In the genomic region with DNA sequence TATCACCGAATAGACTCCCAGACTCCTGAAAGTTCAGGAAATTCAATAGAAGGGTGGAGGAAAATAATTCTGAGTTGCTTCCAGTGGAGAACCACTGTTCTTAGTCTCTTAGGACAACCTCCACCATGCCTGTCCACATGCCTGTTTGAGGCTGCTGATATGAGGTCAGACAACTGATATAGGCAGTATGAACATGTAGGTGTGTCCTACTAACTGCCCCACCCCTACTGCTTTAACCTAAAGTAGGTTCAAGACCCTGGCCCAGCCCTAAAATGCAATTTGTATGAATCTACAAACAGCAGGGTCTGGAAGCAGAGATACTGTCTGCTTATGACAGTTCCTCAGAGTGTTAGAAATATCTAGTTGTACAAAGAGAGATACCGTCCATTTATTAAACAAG, we compare ENCODE assay signal across 11 mouse cellular contexts. TPM values are rescaled to one million over a fixed set of nuclear protein-coding genes. Genes with fewer than 3 reads are reported as not detected.
DNase-seq lines count a peak whose midpoint lies in the region; ATAC-seq and TF ChIP-seq lines count a peak whose summit lies in the region.
"Had no signal": no experiment of that assay in that cellular context is flagged by ENCODE, and none has a peak within 500 bp of the region (broad histone marks: within the 10 kb centered on the region; RNA-seq: fewer than 3 reads in every experiment).

No protein-coding gene starts in this region.

- no peak for ATAC-seq in heart, embryonic 16.5 days (replicated peaks; ENCODE audit: extremely low read depth, insufficient read depth, low FRiP score)
- peak; percentile 22 for ATAC-seq in embryonic facial prominence, embryonic 11.5 days (replicated peaks; ENCODE audit: insufficient number of reproducible peaks, low FRiP score, low TSS enrichment, low read depth)
- peak; percentile 23; the same call in 1 of the 2 replicates for ATAC-seq in hindbrain, embryonic 15.5 days (ENCODE audit: low FRiP score, low read depth)
- no peak for ATAC-seq in midbrain, embryonic 14.5 days (ENCODE audit: low FRiP score, low TSS enrichment)
- no peak for ATAC-seq in lung, postnatal 0 days

- DNase-seq in heart, adult 8-10 months (ENCODE audit: low spot score), result no peak
- DNase-seq in embryonic facial prominence, embryonic 11.5 days (ENCODE audit: low spot score), result no peak
- DNase-seq in midbrain, embryonic 14.5 days, result no peak
- DNase-seq in lung, postnatal 0 days (ENCODE audit: low spot score), result no peak
- DNase-seq in embryo, embryonic 11 days, result no peak
- DNase-seq in adrenal gland, adult 18-20 months (ENCODE audit: low spot score in 2 of 2), result no peak

- no peak overlapping the region for H3K9ac ChIP-seq in heart, embryonic 16.5 days (ENCODE audit: low read length)
- no peak overlapping the region for H3K9ac ChIP-seq in embryonic facial prominence, embryonic 11.5 days (replicated peaks; ENCODE audit: low read length)
- no peak overlapping the region for H3K9ac ChIP-seq in hindbrain, embryonic 15.5 days
- H3K9ac ChIP-seq in midbrain, embryonic 14.5 days (replicated peaks; ENCODE audit: low read length), result no peak overlapping the region
- no peak overlapping the region for H3K9ac ChIP-seq in lung, postnatal 0 days (replicated peaks; ENCODE audit: low read depth)

- no peak overlapping the region for H3K27ac ChIP-seq in heart, embryonic 16.5 days (ENCODE audit: low read length)
- no peak overlapping the region for H3K27ac ChIP-seq in embryonic facial prominence, embryonic 11.5 days (replicated peaks; ENCODE audit: low read depth, low read length)
- H3K27ac ChIP-seq in hindbrain, embryonic 15.5 days (replicated peaks), result no peak overlapping the region
- H3K27ac ChIP-seq in midbrain, embryonic 14.5 days (replicated peaks; ENCODE audit: low read depth, low read length), result no peak overlapping the region
- H3K27ac ChIP-seq in lung, postnatal 0 days (ENCODE audit: low read length), result no peak overlapping the region

- no peak overlapping the region for H3K4me2 ChIP-seq in heart, embryonic 16.5 days (ENCODE audit: low read depth, low read length)
- H3K4me2 ChIP-seq in embryonic facial prominence, embryonic 11.5 days (ENCODE audit: low read depth, low read length), result no peak overlapping the region
- no peak overlapping the region for H3K4me2 ChIP-seq in hindbrain, embryonic 15.5 days
- H3K4me2 ChIP-seq in midbrain, embryonic 14.5 days (ENCODE audit: low read length), result no peak overlapping the region
- H3K4me2 ChIP-seq in lung, postnatal 0 days (replicated peaks; ENCODE audit: low read depth, low read length), result no peak overlapping the region

- H3K4me1 ChIP-seq in heart, embryonic 16.5 days (ENCODE audit: control insufficient read depth, insufficient read depth, low read length), result peaks cover 12% of the 10 kb centered on the region
- H3K4me1 ChIP-seq in embryonic facial prominence, embryonic 11.5 days (ENCODE audit: control insufficient read depth, insufficient read depth, low read length), result no peaks in the 10 kb centered on the region
- peaks cover 22% of the 10 kb centered on the region for H3K4me1 ChIP-seq in hindbrain, embryonic 15.5 days (replicated peaks)
- peaks cover 13% of the 10 kb centered on the region for H3K4me1 ChIP-seq in midbrain, embryonic 14.5 days (ENCODE audit: control insufficient read depth, insufficient read depth, low read length)
- peaks cover 8% of the 10 kb centered on the region; the same call in 1 of the 2 replicates for H3K4me1 ChIP-seq in lung, postnatal 0 days (ENCODE audit: insufficient read depth, low read depth, low read length)

- peak overlapping the region; percentile 84; the same call in 1 of the 2 replicates for H3K4me3 ChIP-seq in heart, embryonic 16.5 days (ENCODE audit: low read length)
- H3K4me3 ChIP-seq in embryonic facial prominence, embryonic 11.5 days (ENCODE audit: low read depth, low read length), result no peak overlapping the region; the same call in 1 of the 2 replicates
- H3K4me3 ChIP-seq in hindbrain, embryonic 15.5 days, result no peak overlapping the region; the same call in 1 of the 2 replicates
- H3K4me3 ChIP-seq in midbrain, embryonic 14.5 days (replicated peaks; ENCODE audit: low read depth, low read length), result 0 out of 2 replicates have a peak overlapping the region, but pooled peaks have one; percentile 87
- H3K4me3 ChIP-seq in lung, postnatal 0 days (ENCODE audit: low read depth, low read length), result no peak overlapping the region

- peaks cover 47% of the 10 kb centered on the region for H3K36me3 ChIP-seq in heart, embryonic 16.5 days (ENCODE audit: control insufficient read depth, insufficient read depth)
- peaks cover 15% of the 10 kb centered on the region for H3K36me3 ChIP-seq in embryonic facial prominence, embryonic 11.5 days (replicated peaks; ENCODE audit: control insufficient read depth, insufficient read depth, low read depth, low read length)
- peaks cover 53% of the 10 kb centered on the region for H3K36me3 ChIP-seq in hindbrain, embryonic 15.5 days
- H3K36me3 ChIP-seq in midbrain, embryonic 14.5 days (ENCODE audit: control insufficient read depth, insufficient read depth, low read length), result peaks cover 62% of the 10 kb centered on the region
- H3K36me3 ChIP-seq in lung, postnatal 0 days (ENCODE audit: insufficient read depth, low read length), result peaks cover 40% of the 10 kb centered on the region

- WGBS in heart, embryonic 16.5 days, result 59% methylated on average over 2 of the region's 2 CpGs
- WGBS in embryonic facial prominence, embryonic 11.5 days, result 64% methylated on average over 2 of the region's 2 CpGs
- 67% methylated on average over 2 of the region's 2 CpGs for WGBS in hindbrain, embryonic 15.5 days
- WGBS in midbrain, embryonic 14.5 days, result 64% methylated on average over 2 of the region's 2 CpGs
- 57% methylated on average over 2 of the region's 2 CpGs for WGBS in lung, postnatal 0 days

- no peaks in the 10 kb centered on the region for H3K27me3 ChIP-seq in heart, embryonic 16.5 days (ENCODE audit: control insufficient read depth, insufficient read depth, low read length)
- no peaks in the 10 kb centered on the region for H3K27me3 ChIP-seq in embryonic facial prominence, embryonic 11.5 days (ENCODE audit: control insufficient read depth, insufficient read depth, low read length)
- H3K27me3 ChIP-seq in hindbrain, embryonic 15.5 days, result no peaks in the 10 kb centered on the region
- H3K27me3 ChIP-seq in midbrain, embryonic 14.5 days (ENCODE audit: control insufficient read depth, insufficient read depth, low read length), result no peaks in the 10 kb centered on the region
- H3K27me3 ChIP-seq in lung, postnatal 0 days (replicated peaks; ENCODE audit: insufficient read depth, low read length), result no peaks in the 10 kb centered on the region

- no peak for TF ChIP-seq EP300 in lung, postnatal 0 days (IDR thresholded peaks at IDR 0.05)

- TF ChIP-seq CTCF in lung, postnatal 0 days (IDR thresholded peaks at IDR 0.05), result no peak

- no peaks in the 10 kb centered on the region for H3K9me3 ChIP-seq in heart, embryonic 16.5 days (replicated peaks; ENCODE audit: control insufficient read depth, low read length)
- no peaks in the 10 kb centered on the region for H3K9me3 ChIP-seq in embryonic facial prominence, embryonic 11.5 days (replicated peaks; ENCODE audit: control insufficient read depth, low read length)
- no peaks in the 10 kb centered on the region for H3K9me3 ChIP-seq in hindbrain, embryonic 15.5 days
- H3K9me3 ChIP-seq in midbrain, embryonic 14.5 days (ENCODE audit: control insufficient read depth, low read length), result no peaks in the 10 kb centered on the region
- no peaks in the 10 kb centered on the region for H3K9me3 ChIP-seq in lung, postnatal 0 days (ENCODE audit: low read length)

RNA-seq across cellular contexts. Expression of a gene that starts 0.5 kb away (rescaled TPM):
- polyA plus RNA-seq in heart, embryonic 16.5 days (2015; fragmentation: Nextera tagmentation; extraction: Ambion mirVana), result 5.6 and 6.4 TPM in 2 replicates
- not detected for total RNA-seq in heart, adult 8-10 months (2022)
- 31.2 and 39.6 TPM in 2 replicates for polyA plus RNA-seq in embryonic facial prominence, embryonic 11.5 days (2014; fragmentation: Nextera tagmentation; extraction: Ambion mirVana)
- polyA plus RNA-seq in hindbrain, embryonic 15.5 days (2015; fragmentation: Nextera tagmentation; extraction: Ambion mirVana), result not detected in 2 replicates
- polyA plus RNA-seq in midbrain, embryonic 14.5 days (2014; fragmentation: Nextera tagmentation; extraction: Ambion mirVana), result not detected in 2 replicates
- 4.2 and 5.0 TPM in 2 replicates for polyA plus RNA-seq in lung, postnatal 0 days (2015; fragmentation: Nextera tagmentation; extraction: Ambion mirVana)
- not detected for total RNA-seq in adrenal gland, adult 18-20 months (2021)
- total RNA-seq: liver, adult 2 months had no signal
- polyA plus RNA-seq: inflammation-experienced regulatory T-cells, adult 6 months; liver, adult 2 months had no signal

RNA-seq across cellular contexts. Expression of a gene that starts 22.7 kb away (rescaled TPM):
- polyA plus RNA-seq in heart, embryonic 16.5 days (2015; fragmentation: Nextera tagmentation; extraction: Ambion mirVana), result 35.3 and 35.5 TPM in 2 replicates
- 10 to 100 TPM; 32.2 to 33.5 (median 33.0) TPM for total RNA-seq in heart, adult 8-10 months (2022)
- 60.9 and 68.6 TPM in 2 replicates for polyA plus RNA-seq in embryonic facial prominence, embryonic 11.5 days (2014; fragmentation: Nextera tagmentation; extraction: Ambion mirVana)
- 86.5 and 88.3 TPM in 2 replicates for polyA plus RNA-seq in hindbrain, embryonic 15.5 days (2015; fragmentation: Nextera tagmentation; extraction: Ambion mirVana)
- 73.1 and 75.9 TPM in 2 replicates for polyA plus RNA-seq in midbrain, embryonic 14.5 days (2014; fragmentation: Nextera tagmentation; extraction: Ambion mirVana)
- polyA plus RNA-seq in lung, postnatal 0 days (2015; fragmentation: Nextera tagmentation; extraction: Ambion mirVana), result 25.2 and 26.0 TPM in 2 replicates
- 100 to 1,000 TPM in 1 of 2 experiments, 10 to 100 TPM in 1; 81.9 to 140 TPM for total RNA-seq in adrenal gland, adult 18-20 months (2021)

RNA-seq across cellular contexts. Expression of a gene that starts 24.1 kb away (rescaled TPM):
- 4.0 and 4.4 TPM in 2 replicates for polyA plus RNA-seq in heart, embryonic 16.5 days (2015; fragmentation: Nextera tagmentation; extraction: Ambion mirVana)
- 10 to 100 TPM in 3 of 4 experiments, 1 to 10 TPM in 1; 9.8 to 11.9 (median 10.9) TPM for total RNA-seq in heart, adult 8-10 months (2022)
- 4.5 and 6.5 TPM in 2 replicates for polyA plus RNA-seq in embryonic facial prominence, embryonic 11.5 days (2014; fragmentation: Nextera tagmentation; extraction: Ambion mirVana)
- polyA plus RNA-seq in hindbrain, embryonic 15.5 days (2015; fragmentation: Nextera tagmentation; extraction: Ambion mirVana), result 6.2 and 7.5 TPM in 2 replicates
- polyA plus RNA-seq in midbrain, embryonic 14.5 days (2014; fragmentation: Nextera tagmentation; extraction: Ambion mirVana), result 5.0 and 7.5 TPM in 2 replicates
- 3.4 and 3.7 TPM in 2 replicates for polyA plus RNA-seq in lung, postnatal 0 days (2015; fragmentation: Nextera tagmentation; extraction: Ambion mirVana)
- total RNA-seq in adrenal gland, adult 18-20 months (2021), result 10 to 100 TPM in 1 of 2 experiments, 1 to 10 TPM in 1; 9.4 to 10.0 TPM

RNA-seq across cellular contexts. Expression of a gene that starts 36.6 kb away (rescaled TPM):
- 0.11 TPM in 1 of 2 replicates, not detected in the other for polyA plus RNA-seq in heart, embryonic 16.5 days (2015; fragmentation: Nextera tagmentation; extraction: Ambion mirVana)
- total RNA-seq in heart, adult 8-10 months (2022), result 1 to 10 TPM in 3 of 4 experiments, under 1 TPM in 1; 0.98 to 2.3 (median 1.3) TPM
- polyA plus RNA-seq in embryonic facial prominence, embryonic 11.5 days (2014; fragmentation: Nextera tagmentation; extraction: Ambion mirVana), result 2.2 and 5.5 TPM in 2 replicates
- 0.52 and 0.92 TPM in 2 replicates for polyA plus RNA-seq in hindbrain, embryonic 15.5 days (2015; fragmentation: Nextera tagmentation; extraction: Ambion mirVana)
- 0.09 and 0.34 TPM in 2 replicates for polyA plus RNA-seq in midbrain, embryonic 14.5 days (2014; fragmentation: Nextera tagmentation; extraction: Ambion mirVana)
- polyA plus RNA-seq in lung, postnatal 0 days (2015; fragmentation: Nextera tagmentation; extraction: Ambion mirVana), result not detected in 2 replicates
- total RNA-seq in adrenal gland, adult 18-20 months (2021), result not detected
- total RNA-seq: CH12.LX; liver, adult 2 months had no signal
- polyA plus RNA-seq: inflammation-experienced regulatory T-cells, adult 6 months; liver, adult 2 months had no signal

RNA-seq across cellular contexts. Expression of a gene that starts 38.8 kb away (rescaled TPM):
- 10.3 and 13.6 TPM in 2 replicates for polyA plus RNA-seq in heart, embryonic 16.5 days (2015; fragmentation: Nextera tagmentation; extraction: Ambion mirVana)
- total RNA-seq in heart, adult 8-10 months (2022), result 100 to 1,000 TPM; 109 to 143 (median 124) TPM
- 5.5 and 5.6 TPM in 2 replicates for polyA plus RNA-seq in embryonic facial prominence, embryonic 11.5 days (2014; fragmentation: Nextera tagmentation; extraction: Ambion mirVana)
- polyA plus RNA-seq in hindbrain, embryonic 15.5 days (2015; fragmentation: Nextera tagmentation; extraction: Ambion mirVana), result 10.2 and 11.0 TPM in 2 replicates
- 6.9 TPM in 2 replicates for polyA plus RNA-seq in midbrain, embryonic 14.5 days (2014; fragmentation: Nextera tagmentation; extraction: Ambion mirVana)
- polyA plus RNA-seq in lung, postnatal 0 days (2015; fragmentation: Nextera tagmentation; extraction: Ambion mirVana), result 6.5 and 7.1 TPM in 2 replicates
- 10 to 100 TPM; 42.5 TPM for total RNA-seq in adrenal gland, adult 18-20 months (2021)

Comparison
In these comparisons a context has a peak if more than half of its experiments do, and no peak if none do; other contexts are left out.
1. ATAC-seq: peak in embryonic facial prominence, embryonic 11.5 days (single experiment) and hindbrain, embryonic 15.5 days (single experiment); none in heart, embryonic 16.5 days (single experiment), midbrain, embryonic 14.5 days (single experiment) and lung, postnatal 0 days (single experiment).
2. H3K4me3 ChIP-seq: peak in heart, embryonic 16.5 days (single experiment) and midbrain, embryonic 14.5 days (single experiment); none in embryonic facial prominence, embryonic 11.5 days (single experiment), hindbrain, embryonic 15.5 days (single experiment) and lung, postnatal 0 days (single experiment).